Mouse (Mus musculus) spleen, adult 2 months (tissue): ENCODE measurements around the gene Bysl. TPM values are rescaled to one million over a fixed set of nuclear protein-coding genes. Genes with fewer than 3 reads are reported as not detected.

ENCODE experiments used
- DNase-seq, 2 experiments: peaks; one replicate each; pipeline versions ENCODE4 v3.0.0 to v3.0.0-alpha.2; 2012 to 2021; ENCODE audit warnings: low spot score in 2 of 2, low read depth in 1 of 2
- H3K27ac ChIP-seq: fragments of 200-500 bp; 2 replicates; pipeline ENCODE4 v1.5.1; 2012; ENCODE audit warnings: low read length, inconsistent platforms; ENCODE audit not compliant: insufficient read depth
- H3K27me3 ChIP-seq: fragments of 200-500 bp; 2 replicates; pipeline ENCODE4 v1.6.1; 2012; ENCODE audit warnings: mild to moderate bottlenecking, moderate library complexity, low read length, inconsistent platforms; ENCODE audit not compliant: control insufficient read depth, insufficient read depth
- H3K36me3 ChIP-seq: fragments of 200-500 bp; 2 replicates; pipeline ENCODE4 v1.6.1; 2012; ENCODE audit warnings: mild to moderate bottlenecking, low read length, inconsistent platforms; ENCODE audit not compliant: control insufficient read depth, insufficient read depth
- H3K4me1 ChIP-seq: fragments of 200-500 bp; 2 replicates; pipeline ENCODE4 v1.6.1; 2011; ENCODE audit warnings: inconsistent platforms; ENCODE audit not compliant: control insufficient read depth, insufficient read depth, insufficient read length
- H3K4me3 ChIP-seq: fragments of 200-500 bp; 2 replicates; pipeline ENCODE4 v1.5.1; 2011; ENCODE audit warnings: mild to moderate bottlenecking, inconsistent platforms; ENCODE audit not compliant: insufficient read depth, insufficient read length; ENCODE audit errors: extremely low read depth
- CTCF ChIP-seq: fragments of 200-500 bp; IDR thresholded peaks from 2 replicates; pipeline ENCODE4 v1.5.1; 2011; ENCODE audit warnings: mild to moderate bottlenecking, inconsistent platforms; ENCODE audit not compliant: insufficient read depth, insufficient read length, insufficient replicate concordance; ENCODE audit errors: extremely low read depth
- POLR2A ChIP-seq: fragments of 200-500 bp; IDR thresholded peaks from 2 replicates; pipeline ENCODE4 v1.6.1; 2011; ENCODE audit warnings: low read depth, low read length, inconsistent platforms
- WGBS: fragments of 180-500 bp; shearing (Covaris S2); methylation state at CpG from one replicate; pipeline ENCODE4 v1.1.7; 2018; 5-methylcytosine and 5-hydroxymethylcytosine counted together
- polyA plus RNA-seq: library from polyadenylated mRNA; depleted of rRNA; stranded (reverse); fragments of >200 nt; gene quantifications from 2 replicates; pipeline ENCODE4 v1.2.3, GENCODE M21; 2012

Bysl gene
- polyA plus RNA-seq, 1 experiment, result 5.8 TPM

DNA sequence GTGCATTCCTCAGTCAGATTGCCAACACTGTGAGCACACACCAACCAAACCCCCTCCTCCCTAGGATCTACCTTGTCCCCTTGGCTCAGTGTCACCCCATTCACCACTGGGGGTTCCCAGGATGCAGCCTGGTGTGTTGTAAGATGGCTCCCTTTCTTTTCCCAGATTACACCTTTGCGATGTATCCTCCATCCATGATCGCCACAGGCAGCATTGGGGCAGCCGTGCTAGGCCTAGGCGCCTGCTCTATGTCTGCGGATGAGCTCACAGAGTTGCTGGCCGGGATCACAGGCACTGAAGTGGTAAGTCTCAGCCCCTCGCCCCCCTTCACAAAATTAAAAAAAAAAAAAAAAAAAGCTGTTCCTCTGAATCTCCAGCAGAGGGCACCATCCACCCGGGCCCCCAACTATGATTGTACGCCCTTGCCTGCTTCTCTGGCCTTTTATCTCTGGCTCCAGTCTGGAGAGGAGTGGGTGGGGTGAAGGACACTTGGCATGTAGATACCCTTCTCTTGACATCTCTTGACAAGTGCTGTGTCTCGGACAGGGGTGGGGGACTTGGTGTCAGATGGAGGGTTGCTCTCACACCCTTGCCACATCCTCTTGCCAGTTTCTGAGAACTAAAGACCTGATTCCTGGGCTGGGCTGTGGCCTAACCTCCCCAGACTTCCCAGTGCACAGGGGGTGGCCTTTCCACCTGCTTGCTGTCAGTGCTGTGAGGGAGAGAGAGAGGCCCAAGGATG is 13.3 kb downstream of the Bysl start:
- peaks cover 17% of the 10 kb centered on the region for H3K36me3 ChIP-seq
- H3K27me3 ChIP-seq, result no peaks in the 10 kb centered on the region
- peak; percentile 58; the same call in 1 of the 2 replicates for TF ChIP-seq CTCF
- no peak for TF ChIP-seq POLR2A
- WGBS, result 28% methylated on average over 10 of the region's 10 CpGs
- peaks cover 40% of the 10 kb centered on the region for H3K4me1 ChIP-seq
- no peak overlapping the region for H3K4me3 ChIP-seq
- peak in 1 of 2 experiments; percentile 49 for DNase-seq
- H3K27ac ChIP-seq, result peak overlapping the region; percentile 34

DNA sequence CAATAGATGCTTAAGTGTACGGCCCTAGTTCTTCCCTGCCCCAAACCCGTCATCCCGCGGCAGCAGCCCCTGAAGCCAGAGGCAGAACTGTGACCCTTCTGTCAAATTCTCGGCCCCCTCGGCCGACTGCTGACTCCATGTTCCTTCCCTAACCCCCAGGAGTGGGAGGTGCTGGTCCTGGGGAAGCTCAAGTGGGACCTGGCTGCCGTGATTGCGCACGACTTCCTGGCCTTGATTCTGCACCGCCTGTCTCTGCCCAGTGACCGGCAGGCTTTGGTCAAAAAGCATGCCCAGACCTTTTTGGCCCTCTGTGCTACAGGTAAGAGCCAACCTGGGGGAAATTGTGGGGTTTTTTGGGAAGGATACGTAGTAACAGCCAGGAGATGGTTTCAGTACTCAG is 14.0 kb downstream of the Bysl start:
- no peak for TF ChIP-seq POLR2A
- Histone ChIP-seq H3K4me1 (peaks cover 40% of the 10 kb centered on the region), H3K4me3 (no peak overlapping the region), H3K36me3 (peaks cover 13% of the 10 kb centered on the region), H3K27ac (peak overlapping the region; percentile 34), H3K27me3 (no peaks in the 10 kb centered on the region)
- WGBS, result 77% methylated on average over 13 of the region's 13 CpGs
- no peak for DNase-seq

DNA sequence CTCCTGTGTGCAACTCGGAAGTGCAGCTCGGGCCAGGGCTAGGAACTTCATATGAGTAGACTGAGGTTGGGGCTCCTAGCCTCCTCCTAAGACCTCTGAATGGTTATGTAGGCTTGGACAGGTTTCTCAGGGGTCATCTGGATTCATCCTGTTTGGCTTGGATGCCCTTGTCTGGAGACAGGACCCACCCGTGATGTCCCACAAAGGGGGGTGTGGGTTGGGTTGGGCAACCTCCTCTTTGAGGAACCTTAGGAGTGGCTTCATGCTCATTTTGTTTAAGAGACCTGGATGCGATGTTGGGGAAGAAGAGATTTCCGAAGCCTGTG is 14.5 kb downstream of the Bysl start:
- Histone ChIP-seq H3K4me3 (no peak overlapping the region), H3K36me3 (peaks cover 11% of the 10 kb centered on the region), H3K4me1 (peaks cover 40% of the 10 kb centered on the region), H3K27me3 (no peaks in the 10 kb centered on the region), H3K27ac (peak overlapping the region; percentile 70)
- 69% methylated on average over 5 of the region's 5 CpGs for WGBS
- DNase-seq, result no peak
- TF ChIP-seq POLR2A (no peak), CTCF (no peak)

DNA sequence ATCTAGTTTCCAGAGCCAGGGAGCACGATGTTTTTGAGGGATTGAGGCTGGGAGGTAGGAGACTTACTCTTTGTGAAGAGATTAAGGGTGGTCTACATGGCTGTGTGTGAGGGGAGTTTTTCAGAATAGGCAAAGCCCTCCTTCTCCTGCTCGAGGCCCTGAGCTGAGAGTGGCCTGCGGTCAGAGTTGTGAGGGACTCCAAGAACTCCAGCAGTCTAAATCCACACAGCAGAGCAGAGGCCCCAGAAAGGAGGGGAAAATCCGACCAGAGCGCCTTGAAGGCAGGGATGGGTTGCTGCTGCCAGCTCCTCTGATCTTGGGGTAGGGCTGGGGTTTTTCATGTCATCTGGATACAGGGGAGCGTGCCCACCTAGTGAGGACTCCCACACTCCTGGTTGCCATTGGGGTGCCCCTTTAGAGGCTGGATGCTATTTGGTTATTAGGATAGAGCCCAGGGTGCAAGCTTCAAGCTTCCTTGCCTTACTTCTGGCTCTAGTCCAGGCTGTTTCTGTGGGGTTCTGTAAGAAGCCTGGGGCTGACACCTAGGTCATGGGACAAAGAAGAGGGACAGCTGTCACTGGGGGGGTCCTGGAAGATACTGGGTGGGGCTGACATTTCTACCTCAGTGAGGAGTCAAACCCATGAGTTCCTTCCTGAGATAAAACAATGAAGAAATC is 15.0 kb downstream of the Bysl start:
- H3K27ac ChIP-seq, result peak overlapping the region; percentile 70
- TF ChIP-seq CTCF, result no peak
- H3K36me3 ChIP-seq, result peaks cover 8% of the 10 kb centered on the region
- 59% methylated on average over 6 of the region's 6 CpGs for WGBS
- no peaks in the 10 kb centered on the region for H3K27me3 ChIP-seq
- H3K4me1 ChIP-seq, result peaks cover 36% of the 10 kb centered on the region; the same call in 1 of the 2 replicates
- peak overlapping the region; percentile 12; the same call in 1 of the 2 replicates for H3K4me3 ChIP-seq
- no peak for DNase-seq

DNA sequence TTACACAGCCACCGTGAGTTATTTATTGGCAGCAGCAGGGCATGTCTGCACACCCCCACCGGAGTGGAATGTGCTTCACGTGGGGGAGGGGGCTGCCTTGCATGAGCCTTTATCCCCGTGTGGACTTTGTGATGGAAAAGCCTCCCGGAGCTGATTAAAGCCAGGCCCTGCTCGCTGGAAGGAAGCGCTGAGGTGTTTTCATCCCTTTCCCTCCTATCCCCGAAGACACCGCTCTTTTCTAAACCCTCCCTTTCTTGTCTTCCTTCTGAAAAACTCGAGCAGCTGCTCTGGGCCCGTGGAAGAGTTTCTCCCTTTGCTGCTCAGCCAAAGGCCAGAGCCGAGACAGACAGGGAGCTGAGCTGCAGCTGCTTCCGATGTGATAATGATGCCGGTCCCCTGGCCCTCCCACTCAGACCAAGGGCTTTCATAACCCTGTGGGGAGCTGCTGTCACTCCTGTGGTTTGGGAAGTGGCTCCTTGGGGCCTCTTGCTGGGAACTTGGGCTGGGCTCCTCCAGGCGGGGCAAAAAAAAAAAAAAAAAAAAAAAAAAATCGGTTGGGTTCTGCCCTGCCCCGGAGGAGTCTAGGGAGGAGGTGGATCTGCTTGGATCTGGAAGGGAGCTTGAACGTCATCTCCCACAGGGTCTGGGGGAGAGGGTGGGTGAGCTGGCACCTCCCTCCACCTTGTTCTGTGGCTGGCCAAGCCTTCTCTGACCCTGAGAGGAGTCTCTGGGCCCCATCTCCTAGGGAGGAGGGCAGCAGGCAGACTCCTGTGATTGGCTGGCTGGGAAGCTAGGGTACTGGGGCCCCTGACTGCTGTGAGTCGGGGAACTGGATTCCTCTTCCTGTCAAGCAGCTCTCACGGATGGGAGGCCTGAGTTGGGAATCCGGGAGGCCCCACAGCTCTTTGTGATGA is 15.8 kb downstream of the Bysl start:
- TF ChIP-seq POLR2A (no peak), CTCF (no peak)
- Histone ChIP-seq H3K36me3 (peaks cover 8% of the 10 kb centered on the region), H3K27ac (peak overlapping the region; percentile 70), H3K4me1 (peaks cover 32% of the 10 kb centered on the region; the same call in 1 of the 2 replicates), H3K27me3 (no peaks in the 10 kb centered on the region), H3K4me3 (peak overlapping the region; percentile 85)
- no peak for DNase-seq
- WGBS, result 8% methylated on average over 21 of the region's 21 CpGs

DNA sequence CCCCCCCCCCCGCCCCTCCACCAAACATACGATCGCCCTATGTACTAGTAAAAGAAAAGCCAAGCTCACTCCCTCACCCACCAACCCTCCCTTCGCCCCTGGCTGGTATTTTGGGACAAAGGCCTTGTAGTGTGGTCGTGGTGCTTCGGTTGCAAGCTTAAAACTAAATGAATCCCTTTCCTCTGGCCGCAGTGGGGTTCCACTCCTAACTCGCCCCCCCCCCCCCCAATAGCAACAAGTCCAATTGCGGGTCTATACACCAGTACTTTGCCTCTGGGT is 16.4 kb downstream of the Bysl start:
- TF ChIP-seq CTCF (no peak), POLR2A (no peak)
- Histone ChIP-seq H3K27ac (peak overlapping the region; percentile 70), H3K4me3 (peak overlapping the region; percentile 85), H3K27me3 (no peaks in the 10 kb centered on the region), H3K4me1 (peaks cover 26% of the 10 kb centered on the region; the same call in 1 of the 2 replicates), H3K36me3 (peaks cover 8% of the 10 kb centered on the region)
- 5% methylated on average over 9 of the region's 9 CpGs for WGBS
- DNase-seq, result no peak
